Mouse (Mus musculus) neural tube, embryonic 12.5 days (tissue): ENCODE data around the gene Zyg11b. TPM values are rescaled to one million over a fixed set of nuclear protein-coding genes. Genes with fewer than 3 reads are reported as not detected.

ENCODE experiments used
- ATAC-seq: fragments of 200-750 bp; cut with Nextera tagmentation; 2 replicates; pipeline ENCODE4 v1.8.0; 2017; ENCODE audit warnings: low read depth, mild to moderate bottlenecking, moderate TSS enrichment, moderate library complexity; ENCODE audit not compliant: low FRiP score
- H3K27ac ChIP-seq: fragments of 300-500 bp; sonication (generic); 2 replicates; pipeline ENCODE4 v1.5.1; 2016
- H3K27me3 ChIP-seq: fragments of 300-500 bp; sonication (generic); replicated peaks from 2 replicates; pipeline ENCODE4 v1.6.1; 2016; ENCODE audit warnings: mild to moderate bottlenecking
- H3K36me3 ChIP-seq: fragments of 300-500 bp; sonication (generic); 2 replicates; pipeline ENCODE4 v1.6.1; 2016; ENCODE audit warnings: mild to moderate bottlenecking
- H3K4me1 ChIP-seq: fragments of 300-500 bp; sonication (generic); 2 replicates; pipeline ENCODE4 v1.6.1; 2016
- H3K4me2 ChIP-seq: fragments of 300-500 bp; sonication (generic); replicated peaks from 2 replicates; pipeline ENCODE4 v1.6.1; 2016; ENCODE audit warnings: mild to moderate bottlenecking
- H3K4me3 ChIP-seq: fragments of 300-500 bp; sonication (generic); 2 replicates; pipeline ENCODE4 v1.5.1; 2016
- H3K9ac ChIP-seq: fragments of 300-500 bp; sonication (generic); 2 replicates; pipeline ENCODE4 v1.6.1; 2016; ENCODE audit warnings: mild to moderate bottlenecking
- H3K9me3 ChIP-seq: fragments of 300-500 bp; sonication (generic); 2 replicates; pipeline ENCODE4 v1.6.1; 2016; ENCODE audit warnings: mild to moderate bottlenecking
- WGBS: fragments of 180-500 bp; shearing (Covaris S2); methylation state at CpG from one replicate; pipeline ENCODE4 v1.1.7; 2016; 5-methylcytosine and 5-hydroxymethylcytosine counted together
- polyA plus RNA-seq: library from polyadenylated mRNA; unstranded; fragments of >200 nt; fragmentation: Nextera tagmentation; extraction: Ambion mirVana; gene quantifications from 2 replicates; pipeline ENCODE4 v1.2.1, GENCODE M21; 2016

The Zyg11b gene
- 28.3 and 29.5 TPM in 2 replicates for polyA plus RNA-seq

- H3K9ac ChIP-seq, result peak within 1 kb of the TSS; percentile 90
- H3K4me2 ChIP-seq, result peak within 1 kb of the TSS; percentile 69
- under 1% methylated on average over 56 of the region's 58 CpGs for WGBS
- ATAC-seq, result peak; percentile 95
- H3K9me3 ChIP-seq, result no peaks in the 10 kb centered on the region
- H3K27me3 ChIP-seq, result no peaks in the 10 kb centered on the region
- peak within 1 kb of the TSS; percentile 80 for H3K27ac ChIP-seq
- no peaks in the 10 kb centered on the region for H3K36me3 ChIP-seq
- peak within 1 kb of the TSS; percentile 85 for H3K4me3 ChIP-seq
- H3K4me1 ChIP-seq, result peaks cover 18% of the 10 kb centered on the region
Measured at GRCm38 (mm10) chr4:108300670-108301373, at the start of gene Zyg11b. TSS of gene Zyg11b (minus strand) at chr4:108301096.

- H3K36me3 ChIP-seq, result no peaks in the 10 kb centered on the region
- H3K4me1 ChIP-seq, result peaks cover 37% of the 10 kb centered on the region
- H3K27me3 ChIP-seq, result no peaks in the 10 kb centered on the region
- WGBS, result 26% methylated on average over 8 of the region's 8 CpGs
- no peak overlapping the region for H3K27ac ChIP-seq
- H3K4me2 ChIP-seq, result no peak overlapping the region
- H3K9me3 ChIP-seq, result no peaks in the 10 kb centered on the region
- H3K4me3 ChIP-seq, result no peak overlapping the region
- no peak overlapping the region for H3K9ac ChIP-seq
- no peak for ATAC-seq
Measured at GRCm38 (mm10) chr4:108349836-108350547, 49.1 kb upstream of the Zyg11b start.

GRCm38 (mm10) chr4:108349064-108349463 is 48.2 kb upstream of the Zyg11b start:
- H3K4me3 ChIP-seq, result no peak overlapping the region

GRCm38 (mm10) chr4:108348256-108348875 is 47.5 kb upstream of the Zyg11b start:
- Histone ChIP-seq H3K4me2 (no peak overlapping the region), H3K9ac (no peak overlapping the region), H3K4me3 (no peak overlapping the region), H3K36me3 (no peaks in the 10 kb centered on the region), H3K4me1 (peaks cover 37% of the 10 kb centered on the region), H3K9me3 (no peaks in the 10 kb centered on the region), H3K27me3 (no peaks in the 10 kb centered on the region), H3K27ac (no peak overlapping the region)
- WGBS, result 62% methylated on average over 5 of the region's 5 CpGs
- ATAC-seq, result no peak

More at GRCm38 (mm10) chr4:108349064-108349463, 48.2 kb upstream of the Zyg11b start:
- Histone ChIP-seq H3K9ac (no peak overlapping the region), H3K36me3 (no peaks in the 10 kb centered on the region), H3K9me3 (no peaks in the 10 kb centered on the region), H3K27ac (no peak overlapping the region), H3K4me1 (peaks cover 37% of the 10 kb centered on the region), H3K27me3 (no peaks in the 10 kb centered on the region), H3K4me2 (no peak overlapping the region)
- ATAC-seq, result no peak
- 81% methylated on average over 3 of the region's 3 CpGs for WGBS

- Histone ChIP-seq H3K9ac (no peak overlapping the region), H3K27me3 (no peaks in the 10 kb centered on the region), H3K36me3 (no peaks in the 10 kb centered on the region), H3K27ac (no peak overlapping the region), H3K9me3 (no peaks in the 10 kb centered on the region), H3K4me2 (no peak overlapping the region), H3K4me1 (peaks cover 37% of the 10 kb centered on the region), H3K4me3 (no peak overlapping the region)
- ATAC-seq, result no peak
- 88% methylated on average over 5 of the region's 5 CpGs for WGBS
Measured at GRCm38 (mm10) chr4:108347111-108347510, 46.2 kb upstream of the Zyg11b start.

GRCm38 (mm10) chr4:108345826-108346225 is 44.9 kb upstream of the Zyg11b start:
- 34% methylated on average over 5 of the region's 5 CpGs for WGBS
- H3K9me3 ChIP-seq, result no peaks in the 10 kb centered on the region
- H3K36me3 ChIP-seq, result no peaks in the 10 kb centered on the region
- H3K4me3 ChIP-seq, result no peak overlapping the region
- H3K4me2 ChIP-seq, result no peak overlapping the region
- peaks cover 33% of the 10 kb centered on the region for H3K4me1 ChIP-seq
- no peak for ATAC-seq
- H3K9ac ChIP-seq, result no peak overlapping the region
- H3K27ac ChIP-seq, result no peak overlapping the region
- no peaks in the 10 kb centered on the region for H3K27me3 ChIP-seq

GRCm38 (mm10) chr4:108344631-108345083 is 43.8 kb upstream of the Zyg11b start:
- Histone ChIP-seq H3K27ac (no peak overlapping the region), H3K27me3 (no peaks in the 10 kb centered on the region), H3K4me1 (peaks cover 21% of the 10 kb centered on the region), H3K4me3 (no peak overlapping the region), H3K4me2 (no peak overlapping the region), H3K9me3 (no peaks in the 10 kb centered on the region), H3K9ac (no peak overlapping the region), H3K36me3 (0 out of 2 replicates have a peak, but pooled peaks cover 3% of the 10 kb centered on the region)
- WGBS, result 17% methylated on average over 7 of the region's 7 CpGs
- no peak for ATAC-seq

- H3K27me3 ChIP-seq, result no peaks in the 10 kb centered on the region
- H3K36me3 ChIP-seq, result peaks cover 35% of the 10 kb centered on the region
- no peaks in the 10 kb centered on the region for H3K9me3 ChIP-seq
- H3K4me1 ChIP-seq, result 0 out of 2 replicates have a peak, but pooled peaks cover 6% of the 10 kb centered on the region
- peak; percentile 75 for ATAC-seq
- no peak overlapping the region for H3K4me2 ChIP-seq
- 13% methylated on average over 4 of the region's 4 CpGs for WGBS
- no peak overlapping the region for H3K27ac ChIP-seq
- no peak overlapping the region for H3K9ac ChIP-seq
- no peak overlapping the region for H3K4me3 ChIP-seq
Measured at GRCm38 (mm10) chr4:108339277-108339690, 38.4 kb upstream of the Zyg11b start.

- Histone ChIP-seq H3K27ac (no peak overlapping the region), H3K9ac (no peak overlapping the region), H3K4me3 (no peak overlapping the region), H3K36me3 (peaks cover 38% of the 10 kb centered on the region), H3K27me3 (no peaks in the 10 kb centered on the region), H3K4me1 (0 out of 2 replicates have a peak, but pooled peaks cover 6% of the 10 kb centered on the region), H3K4me2 (no peak overlapping the region), H3K9me3 (no peaks in the 10 kb centered on the region)
- 69% methylated on average over 10 of the region's 10 CpGs for WGBS
- ATAC-seq, result no peak
Measured at GRCm38 (mm10) chr4:108338811-108339210, 37.9 kb upstream of the Zyg11b start.

- no peak for ATAC-seq
- no peak overlapping the region for H3K27ac ChIP-seq
- no peak overlapping the region for H3K4me3 ChIP-seq
- no peak overlapping the region for H3K9ac ChIP-seq
- peaks cover 42% of the 10 kb centered on the region for H3K36me3 ChIP-seq
- WGBS, result 66% methylated on average over 9 of the region's 9 CpGs
- 0 out of 2 replicates have a peak, but pooled peaks cover 6% of the 10 kb centered on the region for H3K4me1 ChIP-seq
- no peak overlapping the region for H3K4me2 ChIP-seq
- no peaks in the 10 kb centered on the region for H3K9me3 ChIP-seq
- no peaks in the 10 kb centered on the region for H3K27me3 ChIP-seq
Measured at GRCm38 (mm10) chr4:108338321-108338733, 37.4 kb upstream of the Zyg11b start.

- WGBS, result 40% methylated on average over 3 of the region's 3 CpGs
- H3K9me3 ChIP-seq, result no peaks in the 10 kb centered on the region
- peaks cover 46% of the 10 kb centered on the region for H3K36me3 ChIP-seq
- H3K27ac ChIP-seq, result no peak overlapping the region
- no peak overlapping the region for H3K4me3 ChIP-seq
- no peak overlapping the region for H3K9ac ChIP-seq
- ATAC-seq, result no peak
- H3K4me2 ChIP-seq, result no peak overlapping the region
- H3K27me3 ChIP-seq, result no peaks in the 10 kb centered on the region
- H3K4me1 ChIP-seq, result 0 out of 2 replicates have a peak, but pooled peaks cover 6% of the 10 kb centered on the region
Measured at GRCm38 (mm10) chr4:108337817-108338216, 36.9 kb upstream of the Zyg11b start.

- H3K4me2 ChIP-seq, result no peak overlapping the region
- no peak for ATAC-seq
- 0 out of 2 replicates have a peak, but pooled peaks cover 6% of the 10 kb centered on the region for H3K4me1 ChIP-seq
- H3K36me3 ChIP-seq, result peaks cover 50% of the 10 kb centered on the region
- H3K4me3 ChIP-seq, result no peak overlapping the region
- no peak overlapping the region for H3K27ac ChIP-seq
- no peaks in the 10 kb centered on the region for H3K27me3 ChIP-seq
- H3K9ac ChIP-seq, result no peak overlapping the region
- H3K9me3 ChIP-seq, result no peaks in the 10 kb centered on the region
- 86% methylated on average over 2 of the region's 2 CpGs for WGBS
Measured at GRCm38 (mm10) chr4:108336765-108337164, 35.9 kb upstream of the Zyg11b start.
